Mouse (Mus musculus) hindbrain, postnatal 0 days (tissue): ENCODE measurements around the gene Ltb. TPM values are rescaled to one million over a fixed set of nuclear protein-coding genes. Genes with fewer than 3 reads are reported as not detected.
A peak's percentile ranks its signal among the peaks of the same experiment; 100 is the strongest.

Source experiments
- ATAC-seq: fragments of 200-750 bp; cut with Nextera tagmentation; 2 replicates; pipeline ENCODE4 v1.8.0; 2017; ENCODE audit warnings: mild to moderate bottlenecking, moderate TSS enrichment, moderate library complexity
- DNase-seq: peaks from one replicate; pipeline ENCODE4 v3.0.0-alpha.2; 2015; ENCODE audit warnings: low spot score
- H3K27ac ChIP-seq: fragments of 300-500 bp; sonication (generic); 2 replicates; pipeline ENCODE4 v1.5.1; 2014; ENCODE audit warnings: mild to moderate bottlenecking
- H3K27me3 ChIP-seq: fragments of 300-500 bp; sonication (generic); 2 replicates; pipeline ENCODE4 v1.6.1; 2014; ENCODE audit warnings: low read length, mixed read lengths; ENCODE audit not compliant: insufficient read depth
- H3K36me3 ChIP-seq: fragments of 300-500 bp; sonication (generic); 2 replicates; pipeline ENCODE4 v1.6.1; 2014; ENCODE audit warnings: low read length, mixed read lengths; ENCODE audit not compliant: insufficient read depth
- H3K4me1 ChIP-seq: fragments of 300-500 bp; sonication (generic); 2 replicates; pipeline ENCODE4 v1.6.1; 2014; ENCODE audit warnings: antibody characterized with exemption, low read length, mixed read lengths; ENCODE audit not compliant: insufficient read depth
- H3K4me2 ChIP-seq: fragments of 300-500 bp; sonication (generic); 2 replicates; pipeline ENCODE4 v1.6.1; 2014; ENCODE audit warnings: low read depth, mild to moderate bottlenecking, low read length, moderate library complexity, mixed read lengths
- H3K4me3 ChIP-seq: fragments of 300-500 bp; sonication (generic); 2 replicates; pipeline ENCODE4 v1.5.1; 2014; ENCODE audit warnings: low read length
- H3K9ac ChIP-seq: fragments of 300-500 bp; sonication (generic); replicated peaks from 2 replicates; pipeline ENCODE4 v1.6.1; 2014; ENCODE audit warnings: mild to moderate bottlenecking, low read length, moderate library complexity, mixed read lengths
- H3K9me3 ChIP-seq: fragments of 300-500 bp; sonication (generic); 2 replicates; pipeline ENCODE4 v1.6.1; 2016; ENCODE audit warnings: low read length, mixed read lengths
- CTCF ChIP-seq: IDR thresholded peaks from 2 replicates; pipeline ENCODE4 v1.5.1; 2016; ENCODE audit warnings: antibody characterized with exemption, control low read depth, low read depth
- WGBS: fragments of 180-500 bp; shearing (Covaris S2); extraction: QIAGEN DNeasy Blood & Tissue Kit; methylation state at CpG from one replicate; pipeline ENCODE4 v1.1.7; 2014; 5-methylcytosine and 5-hydroxymethylcytosine counted together
- polyA plus RNA-seq: library from polyadenylated mRNA; unstranded; fragments of >200 nt; fragmentation: Nextera tagmentation; extraction: Ambion mirVana; gene quantifications from 2 replicates; pipeline ENCODE4 v1.2.1, GENCODE M21; 2015
- total RNA-seq: library from RNA; depleted of rRNA; stranded (reverse); fragments of >200 nt; gene quantifications from 2 replicates; pipeline ENCODE4 v1.2.3, GENCODE M21; 2014

Gene Ltb
- total and polyA plus RNA-seq, 2 experiments from 2014 or later: 1.2 TPM; not detected in 1

- H3K4me3 ChIP-seq: no peak overlapping the region
- no peak overlapping the region for H3K27ac ChIP-seq
- H3K4me1 ChIP-seq: 0 out of 2 replicates have a peak, but pooled peaks cover 3% of the 10 kb centered on the region
- 95% methylated on average over 16 of the region's 16 CpGs for WGBS
- H3K27me3 ChIP-seq: no peaks in the 10 kb centered on the region
- peaks cover 81% of the 10 kb centered on the region for H3K36me3 ChIP-seq
- ATAC-seq (no peak), DNase-seq (no peak)
- no peak for TF ChIP-seq CTCF
- no peak overlapping the region for H3K4me2 ChIP-seq
- no peak overlapping the region for H3K9ac ChIP-seq
- no peaks in the 10 kb centered on the region for H3K9me3 ChIP-seq
Measured at GRCm38 (mm10) chr17:35158850-35159593, 35.2 kb upstream of the Ltb start.

DNA sequence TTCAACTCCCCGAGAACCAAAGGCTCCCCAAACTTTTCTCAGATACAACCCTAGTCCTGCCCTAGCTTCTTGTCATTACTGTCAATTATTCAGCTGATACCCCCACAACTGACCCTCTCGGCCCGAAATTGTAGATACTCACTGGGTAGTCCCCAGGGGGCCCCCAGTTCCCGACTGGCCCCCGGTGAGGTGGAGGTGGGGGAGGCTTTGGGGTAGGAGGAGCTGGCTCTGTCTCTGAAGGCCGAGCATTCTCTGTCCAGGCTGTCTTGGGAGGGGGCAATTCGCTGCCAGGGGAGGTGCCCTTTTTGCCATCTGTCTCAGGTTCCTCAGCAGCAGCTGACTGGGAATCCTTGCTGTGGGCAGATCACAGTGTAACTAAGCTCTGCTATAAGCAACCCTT, 34.6 kb upstream of the Ltb start:
- Histone ChIP-seq H3K9ac (no peak overlapping the region), H3K4me1 (0 out of 2 replicates have a peak, but pooled peaks cover 3% of the 10 kb centered on the region), H3K4me3 (no peak overlapping the region), H3K9me3 (no peaks in the 10 kb centered on the region), H3K27ac (no peak overlapping the region), H3K27me3 (no peaks in the 10 kb centered on the region), H3K4me2 (no peak overlapping the region), H3K36me3 (peaks cover 75% of the 10 kb centered on the region)
- DNase-seq: no peak
- no peak for ATAC-seq
- WGBS: 82% methylated on average over 7 of the region's 7 CpGs
- no peak for TF ChIP-seq CTCF

- DNase-seq (no peak), ATAC-seq (no peak)
- Histone ChIP-seq H3K9me3 (no peaks in the 10 kb centered on the region), H3K4me1 (peaks cover 11% of the 10 kb centered on the region; the same call in 1 of the 2 replicates), H3K27ac (no peak overlapping the region), H3K36me3 (peaks cover 57% of the 10 kb centered on the region), H3K4me3 (no peak overlapping the region), H3K9ac (0 out of 2 replicates have a peak overlapping the region, but pooled peaks have one; percentile 14), H3K27me3 (no peaks in the 10 kb centered on the region), H3K4me2 (no peak overlapping the region)
- 88% methylated on average over 11 of the region's 11 CpGs for WGBS
- TF ChIP-seq CTCF: no peak
Measured at GRCm38 (mm10) chr17:35161421-35161820, 32.8 kb upstream of the Ltb start.

GRCm38 (mm10) chr17:35162121-35162520, 32.1 kb upstream of the Ltb start:
- 62% methylated on average over 14 of the region's 14 CpGs for WGBS
- no peak for TF ChIP-seq CTCF
- ATAC-seq: no peak
- peak overlapping the region; percentile 100; the same call in 1 of the 2 replicates for H3K4me3 ChIP-seq
- no peaks in the 10 kb centered on the region for H3K27me3 ChIP-seq
- H3K36me3 ChIP-seq: peaks cover 50% of the 10 kb centered on the region
- H3K27ac ChIP-seq: no peak overlapping the region
- no peaks in the 10 kb centered on the region for H3K9me3 ChIP-seq
- peak overlapping the region; percentile 14; the same call in 1 of the 2 replicates for H3K9ac ChIP-seq
- peaks cover 11% of the 10 kb centered on the region; the same call in 1 of the 2 replicates for H3K4me1 ChIP-seq
- DNase-seq: no peak
- peak overlapping the region; percentile 63 for H3K4me2 ChIP-seq

DNA sequence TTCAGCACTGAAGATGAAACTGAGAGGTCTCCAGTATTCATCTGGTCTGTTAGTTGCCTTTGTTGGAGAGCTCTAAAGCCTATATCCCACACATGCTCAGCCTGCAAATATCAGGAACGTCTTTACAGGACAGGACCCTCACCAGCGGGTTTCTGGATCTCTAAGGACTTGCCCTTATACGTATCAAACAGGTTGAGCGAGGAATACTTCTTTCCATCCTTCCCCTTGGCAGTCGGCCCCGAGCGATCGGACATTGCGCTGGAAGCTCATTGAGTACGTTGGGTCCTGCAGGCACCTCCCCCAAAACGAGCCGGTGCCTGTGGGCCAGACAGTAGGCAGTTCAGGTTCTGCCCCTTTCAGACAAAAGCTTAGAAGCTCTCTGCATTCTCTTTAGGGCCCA, 31.5 kb upstream of the Ltb start:
- WGBS: 26% methylated on average over 12 of the region's 12 CpGs
- no peaks in the 10 kb centered on the region for H3K9me3 ChIP-seq
- ATAC-seq (no peak), DNase-seq (no peak)
- H3K4me3 ChIP-seq: peak overlapping the region; percentile 100
- peaks cover 44% of the 10 kb centered on the region for H3K36me3 ChIP-seq
- H3K4me2 ChIP-seq: peak overlapping the region; percentile 63
- H3K4me1 ChIP-seq: peaks cover 11% of the 10 kb centered on the region; the same call in 1 of the 2 replicates
- H3K27me3 ChIP-seq: no peaks in the 10 kb centered on the region
- no peak for TF ChIP-seq CTCF
- H3K9ac ChIP-seq: peak overlapping the region; percentile 100
- peak overlapping the region; percentile 99; the same call in 1 of the 2 replicates for H3K27ac ChIP-seq

- H3K9me3 ChIP-seq: no peaks in the 10 kb centered on the region
- no peaks in the 10 kb centered on the region for H3K27me3 ChIP-seq
- H3K4me3 ChIP-seq: peak overlapping the region; percentile 100
- peak overlapping the region; percentile 99 for H3K27ac ChIP-seq
- H3K4me1 ChIP-seq: peaks cover 11% of the 10 kb centered on the region; the same call in 1 of the 2 replicates
- H3K4me2 ChIP-seq: peak overlapping the region; percentile 63
- peak; percentile 20 for DNase-seq
- H3K9ac ChIP-seq: peak overlapping the region; percentile 100
- WGBS: 8% methylated on average over 8 of the region's 8 CpGs
- no peak for TF ChIP-seq CTCF
- no peak for ATAC-seq
- peaks cover 36% of the 10 kb centered on the region for H3K36me3 ChIP-seq
Measured at GRCm38 (mm10) chr17:35163326-35164081, 30.7 kb upstream of the Ltb start.
